Mouse (Mus musculus): Measurements from ENCODE around the gene Actg2. TPM values are rescaled to one million over a fixed set of nuclear protein-coding genes. Genes with fewer than 3 reads are reported as not detected.
A peak's percentile ranks its signal among the peaks of the same experiment; 100 is the strongest.
"Not testable (repeated sequence)": the region's sequence is repeated elsewhere in the genome, so short reads cannot be mapped to it uniquely, and the experiment has no call there.

The Actg2 gene
- polyA plus RNA-seq (2014; fragmentation: Nextera tagmentation; extraction: Ambion mirVana), result 2.6 and 3.2 TPM in 2 replicates

DNA sequence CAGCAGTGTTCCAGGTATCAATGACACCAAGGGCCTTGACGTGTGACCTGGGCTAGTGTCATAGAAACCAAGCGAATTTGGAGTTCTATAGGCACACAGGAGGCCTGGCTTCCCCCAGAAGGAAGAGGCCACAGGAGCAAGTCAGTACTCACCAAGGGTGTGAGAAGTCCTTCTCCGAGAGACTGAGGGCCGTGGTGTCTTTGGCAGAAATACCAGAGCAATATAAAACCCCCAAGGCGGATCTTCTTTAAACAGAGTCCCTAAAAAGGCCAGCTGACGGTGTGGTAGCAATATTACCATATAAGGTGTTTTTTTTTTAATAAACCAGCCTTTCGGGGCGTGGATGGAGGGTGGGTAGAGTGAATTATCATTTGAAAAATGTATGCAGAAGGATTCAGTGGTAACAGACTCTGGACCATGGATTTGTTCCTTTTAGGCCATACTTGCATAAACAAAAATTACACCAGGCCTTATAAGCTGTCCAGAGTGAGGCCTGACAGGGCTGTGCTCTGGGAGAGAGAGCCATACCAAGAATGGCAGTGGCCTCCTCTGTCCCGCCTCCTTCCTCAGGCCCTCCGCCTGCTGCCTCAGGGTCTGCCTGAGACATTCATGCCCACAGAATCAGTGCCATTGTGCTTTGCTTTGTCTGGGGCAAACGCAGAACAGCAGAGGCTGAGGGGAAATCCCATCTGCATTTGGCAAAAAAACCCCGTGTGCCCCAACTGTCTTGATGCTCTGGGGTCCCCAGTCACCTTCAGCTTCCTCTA, at the start of gene Actg2:
TSS of gene Actg2 (minus strand) at position 238 of the 767 bp plus-strand sequence.
- Histone ChIP-seq H3K27me3 (ENCODE audit: control insufficient read depth, insufficient read depth, low read length) (no peaks in the 10 kb centered on the region), H3K4me2 (no peak within 1 kb of the TSS), H3K9ac (ENCODE audit: low read length) (no peak within 1 kb of the TSS), H3K4me1 (ENCODE audit: control insufficient read depth, insufficient read depth, low read length) (no peaks in the 10 kb centered on the region), H3K36me3 (ENCODE audit: control insufficient read depth, insufficient read depth, low read length) (no peaks in the 10 kb centered on the region), H3K4me3 (ENCODE audit: low read depth, low read length) (no peak within 1 kb of the TSS), H3K27ac (ENCODE audit: low read depth, low read length) (no peak within 1 kb of the TSS), H3K9me3 (ENCODE audit: control insufficient read depth, low read length) (no peaks in the 10 kb centered on the region)
- WGBS, result 69% methylated on average over 12 of the region's 12 CpGs
- ATAC-seq (ENCODE audit: low FRiP score) (no peak), DNase-seq (ENCODE audit: low spot score, missing footprints) (no peak)

DNA sequence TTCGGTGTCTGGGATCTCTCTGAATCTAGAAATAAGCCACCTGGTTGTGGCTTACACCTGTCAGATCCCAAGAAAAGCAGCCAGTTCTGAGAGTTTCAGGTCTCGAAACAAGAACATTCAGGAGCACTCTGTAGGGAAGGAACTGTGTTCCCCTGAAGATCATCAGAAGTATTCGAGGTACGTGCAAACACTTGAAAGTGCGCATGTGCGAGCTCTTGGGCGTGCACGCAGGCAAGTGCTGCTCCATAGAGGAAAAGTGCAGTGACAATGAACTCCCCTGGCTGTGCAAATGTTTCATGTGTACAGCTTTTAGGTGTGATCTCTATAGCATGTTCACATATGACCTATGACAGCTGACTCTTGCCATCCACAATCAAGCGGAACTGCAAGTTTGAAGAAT, 49.3 kb upstream of the Actg2 start:
- not testable (repeated sequence) for H3K27me3 ChIP-seq (ENCODE audit: control insufficient read depth, insufficient read depth, low read length); H3K4me1 ChIP-seq (ENCODE audit: control insufficient read depth, insufficient read depth, low read length); DNase-seq (ENCODE audit: low spot score, missing footprints); ATAC-seq (ENCODE audit: low FRiP score); H3K36me3 ChIP-seq (ENCODE audit: control insufficient read depth, insufficient read depth, low read length); H3K9me3 ChIP-seq (ENCODE audit: control insufficient read depth, low read length); H3K4me2 ChIP-seq; H3K27ac ChIP-seq (ENCODE audit: low read depth, low read length); H3K9ac ChIP-seq (ENCODE audit: low read length); H3K4me3 ChIP-seq (ENCODE audit: low read depth, low read length)
- 85% methylated on average over 9 of the region's 9 CpGs for WGBS

GRCm38 (mm10) chr6:83583591-83583990, 47.5 kb upstream of the Actg2 start:
- no peak overlapping the region for H3K4me2 ChIP-seq
- H3K9ac ChIP-seq (ENCODE audit: low read length), result no peak overlapping the region
- H3K9me3 ChIP-seq (ENCODE audit: control insufficient read depth, low read length), result no peaks in the 10 kb centered on the region
- H3K4me1 ChIP-seq (ENCODE audit: control insufficient read depth, insufficient read depth, low read length), result peaks cover 4% of the 10 kb centered on the region; the same call in 1 of the 2 replicates
- WGBS, result 70% methylated on average over 2 of the region's 2 CpGs
- H3K27me3 ChIP-seq (ENCODE audit: control insufficient read depth, insufficient read depth, low read length), result no peaks in the 10 kb centered on the region; the same call in 1 of the 2 replicates
- DNase-seq (ENCODE audit: low spot score, missing footprints) (peak; percentile 77), ATAC-seq (ENCODE audit: low FRiP score) (no peak)
- H3K4me3 ChIP-seq (ENCODE audit: low read depth, low read length), result no peak overlapping the region
- H3K36me3 ChIP-seq (ENCODE audit: control insufficient read depth, insufficient read depth, low read length), result no peaks in the 10 kb centered on the region
- no peak overlapping the region for H3K27ac ChIP-seq (ENCODE audit: low read depth, low read length)

DNA sequence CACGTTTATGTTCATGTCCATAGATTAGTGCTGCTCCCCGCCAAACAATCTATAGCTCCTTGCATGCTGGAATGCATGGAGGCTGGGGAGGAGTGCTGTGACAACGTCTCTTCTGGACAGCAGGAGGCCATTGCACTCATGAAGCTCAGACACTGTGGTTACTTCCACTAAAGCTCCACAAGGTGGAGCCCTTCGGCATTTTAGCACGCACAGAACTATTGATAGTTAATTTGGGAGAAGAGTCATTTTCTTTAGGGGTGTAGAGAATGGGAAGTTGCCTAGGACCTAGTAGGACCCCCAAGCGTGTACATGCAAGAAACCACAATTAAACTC, 46.8 kb upstream of the Actg2 start:
- Histone ChIP-seq H3K27ac (ENCODE audit: low read depth, low read length) (no peak overlapping the region), H3K36me3 (ENCODE audit: control insufficient read depth, insufficient read depth, low read length) (no peaks in the 10 kb centered on the region), H3K4me1 (ENCODE audit: control insufficient read depth, insufficient read depth, low read length) (peaks cover 4% of the 10 kb centered on the region; the same call in 1 of the 2 replicates), H3K27me3 (ENCODE audit: control insufficient read depth, insufficient read depth, low read length) (no peaks in the 10 kb centered on the region; the same call in 1 of the 2 replicates), H3K4me2 (no peak overlapping the region), H3K9ac (ENCODE audit: low read length) (no peak overlapping the region), H3K9me3 (ENCODE audit: control insufficient read depth, low read length) (no peaks in the 10 kb centered on the region), H3K4me3 (ENCODE audit: low read depth, low read length) (no peak overlapping the region)
- DNase-seq (ENCODE audit: low spot score, missing footprints), result peak; percentile 89
- WGBS, result 2% methylated on average over 6 of the region's 6 CpGs
- ATAC-seq (ENCODE audit: low FRiP score), result peak; percentile 66; the same call in 1 of the 2 replicates

GRCm38 (mm10) chr6:83582135-83582937, 46.3 kb upstream of the Actg2 start:
- Histone ChIP-seq H3K4me1 (ENCODE audit: control insufficient read depth, insufficient read depth, low read length) (peaks cover 4% of the 10 kb centered on the region; the same call in 1 of the 2 replicates), H3K27me3 (ENCODE audit: control insufficient read depth, insufficient read depth, low read length) (no peaks in the 10 kb centered on the region; the same call in 1 of the 2 replicates), H3K36me3 (ENCODE audit: control insufficient read depth, insufficient read depth, low read length) (no peaks in the 10 kb centered on the region), H3K4me2 (no peak overlapping the region), H3K27ac (ENCODE audit: low read depth, low read length) (no peak overlapping the region), H3K9ac (ENCODE audit: low read length) (no peak overlapping the region), H3K4me3 (ENCODE audit: low read depth, low read length) (no peak overlapping the region), H3K9me3 (ENCODE audit: control insufficient read depth, low read length) (no peaks in the 10 kb centered on the region)
- 43% methylated on average over 20 of the region's 20 CpGs for WGBS
- 0 out of 2 replicates have a peak, but pooled peaks have one; percentile 9 for ATAC-seq (ENCODE audit: low FRiP score)
- no peak for DNase-seq (ENCODE audit: low spot score, missing footprints)

GRCm38 (mm10) chr6:83577534-83577933, 41.5 kb upstream of the Actg2 start:
- Histone ChIP-seq H3K4me1 (ENCODE audit: control insufficient read depth, insufficient read depth, low read length) (peaks cover 4% of the 10 kb centered on the region), H3K36me3 (ENCODE audit: control insufficient read depth, insufficient read depth, low read length) (no peaks in the 10 kb centered on the region), H3K9me3 (ENCODE audit: control insufficient read depth, low read length) (no peaks in the 10 kb centered on the region), H3K27ac (ENCODE audit: low read depth, low read length) (no peak overlapping the region), H3K4me3 (ENCODE audit: low read depth, low read length) (no peak overlapping the region), H3K27me3 (ENCODE audit: control insufficient read depth, insufficient read depth, low read length) (no peaks in the 10 kb centered on the region; the same call in 1 of the 2 replicates), H3K9ac (ENCODE audit: low read length) (no peak overlapping the region), H3K4me2 (no peak overlapping the region)
- DNase-seq (ENCODE audit: low spot score, missing footprints), result no peak
- no peak for ATAC-seq (ENCODE audit: low FRiP score)

- peaks cover 10% of the 10 kb centered on the region for H3K4me1 ChIP-seq (ENCODE audit: control insufficient read depth, insufficient read depth, low read length)
- H3K4me2 ChIP-seq, result no peak overlapping the region
- no peak for ATAC-seq (ENCODE audit: low FRiP score)
- no peak overlapping the region for H3K4me3 ChIP-seq (ENCODE audit: low read depth, low read length)
- no peak for DNase-seq (ENCODE audit: low spot score, missing footprints)
- H3K27me3 ChIP-seq (ENCODE audit: control insufficient read depth, insufficient read depth, low read length), result no peaks in the 10 kb centered on the region
- 95% methylated on average over 4 of the region's 4 CpGs for WGBS
- H3K27ac ChIP-seq (ENCODE audit: low read depth, low read length), result no peak overlapping the region
- H3K36me3 ChIP-seq (ENCODE audit: control insufficient read depth, insufficient read depth, low read length), result no peaks in the 10 kb centered on the region
- H3K9me3 ChIP-seq (ENCODE audit: control insufficient read depth, low read length), result no peaks in the 10 kb centered on the region
- H3K9ac ChIP-seq (ENCODE audit: low read length), result no peak overlapping the region
These were observed 39.5 kb upstream of the Actg2 start for GRCm38 (mm10) chr6:83575609-83576008.

- 0% methylated on average over 6 of the region's 11 CpGs for WGBS
- Histone ChIP-seq H3K4me1 (ENCODE audit: control insufficient read depth, insufficient read depth, low read length) (peaks cover 10% of the 10 kb centered on the region), H3K4me2 (peak within 1 kb of the TSS; percentile 72), H3K27me3 (ENCODE audit: control insufficient read depth, insufficient read depth, low read length) (no peaks in the 10 kb centered on the region), H3K4me3 (ENCODE audit: low read depth, low read length) (peak within 1 kb of the TSS; percentile 80), H3K9me3 (ENCODE audit: control insufficient read depth, low read length) (no peaks in the 10 kb centered on the region), H3K27ac (ENCODE audit: low read depth, low read length) (peak within 1 kb of the TSS; percentile 40), H3K36me3 (ENCODE audit: control insufficient read depth, insufficient read depth, low read length) (no peaks in the 10 kb centered on the region), H3K9ac (ENCODE audit: low read length) (peak within 1 kb of the TSS; percentile 80)
- ATAC-seq (ENCODE audit: low FRiP score) (peak; percentile 87), DNase-seq (ENCODE audit: low spot score, missing footprints) (peak; percentile 90)
These were observed 36.6 kb upstream of the Actg2 start, which contains the start of gene Stambp for GRCm38 (mm10) chr6:83572671-83573070. Gene Stambp (minus strand): TSS chr6:83572729.
